Mouse (Mus musculus) gastrocnemius, postnatal 4 days (tissue): ENCODE results near the gene Iqschfp. TPM values are rescaled to one million over a fixed set of nuclear protein-coding genes. Genes with fewer than 3 reads are reported as not detected.

Source experiments
- DNase-seq, 2 experiments: peaks; one replicate each; pipeline ENCODE4 v3.0.0; 2021 to 2022; ENCODE audit warnings: low spot score in 2 of 2, mixed read lengths in 2 of 2
- total RNA-seq, 2 experiments: library from RNA; stranded (reverse); gene quantifications; 2 replicates each; pipeline ENCODE4 v1.2.3; 2021

Gene Iqschfp
- total RNA-seq, 2 experiments from 2014 or later = not detected

GRCm38 (mm10) chr3:68202162-68202902 lies 310.3 kb downstream of the Iqschfp start:
- DNase-seq = no peak

GRCm38 (mm10) chr3:68203934-68204467 lies 312.0 kb downstream of the Iqschfp start:
- DNase-seq = no peak

- no peak for DNase-seq
Measured at GRCm38 (mm10) chr3:68210422-68210821, 318.4 kb downstream of the Iqschfp start.

GRCm38 (mm10) chr3:68221452-68221851 lies 329.4 kb downstream of the Iqschfp start:
- DNase-seq = no peak

GRCm38 (mm10) chr3:68239887-68240286 lies 347.9 kb downstream of the Iqschfp start:
- DNase-seq = no peak

- no peak for DNase-seq
Measured at GRCm38 (mm10) chr3:68243239-68243638, 351.2 kb downstream of the Iqschfp start.

- peak in 1 of 2 experiments; percentile 9 for DNase-seq
Measured at GRCm38 (mm10) chr3:68246154-68246553, 354.1 kb downstream of the Iqschfp start.

- DNase-seq = no peak
Measured at GRCm38 (mm10) chr3:68250589-68250988, 358.6 kb downstream of the Iqschfp start.

- no peak for DNase-seq
Measured at GRCm38 (mm10) chr3:68252335-68252734, 360.3 kb downstream of the Iqschfp start.

GRCm38 (mm10) chr3:68262304-68262703 lies 370.3 kb downstream of the Iqschfp start:
- no peak for DNase-seq

- DNase-seq = no peak
Measured at GRCm38 (mm10) chr3:68267905-68268304, 375.9 kb downstream of the Iqschfp start.

- DNase-seq = no peak
Measured at GRCm38 (mm10) chr3:68269251-68269650, 377.2 kb downstream of the Iqschfp start.

- no peak for DNase-seq
Measured at GRCm38 (mm10) chr3:68270246-68270645, 378.2 kb downstream of the Iqschfp start.

- DNase-seq = no peak
Measured at GRCm38 (mm10) chr3:68271457-68271856, 379.4 kb downstream of the Iqschfp start.

- DNase-seq = no peak
Measured at GRCm38 (mm10) chr3:68271881-68272280, 379.8 kb downstream of the Iqschfp start.

GRCm38 (mm10) chr3:68282844-68283594 lies 391.0 kb downstream of the Iqschfp start:
- no peak for DNase-seq

GRCm38 (mm10) chr3:68283595-68283991 lies 391.6 kb downstream of the Iqschfp start:
- DNase-seq = no peak

GRCm38 (mm10) chr3:68284500-68284899 lies 392.5 kb downstream of the Iqschfp start:
- DNase-seq = no peak

GRCm38 (mm10) chr3:68296752-68297151 lies 404.7 kb downstream of the Iqschfp start:
- DNase-seq = no peak

- DNase-seq = no peak
Measured at GRCm38 (mm10) chr3:68305647-68306046, 413.6 kb downstream of the Iqschfp start.

GRCm38 (mm10) chr3:68306726-68307125 lies 414.7 kb downstream of the Iqschfp start:
- DNase-seq = no peak

- DNase-seq = no peak
Measured at GRCm38 (mm10) chr3:68325575-68325974, 433.5 kb downstream of the Iqschfp start.
